Mouse (Mus musculus) C2C12 (cell line): ENCODE results near the gene Slco2b1.

ENCODE experiments used
- CEBPB ChIP-seq: IDR thresholded peaks from one replicate; pipeline ENCODE4 v1.6.1; 2011; ENCODE audit warnings: low read depth, mild to moderate bottlenecking, control low read depth, moderate library complexity
- CTCF ChIP-seq: IDR thresholded peaks from one replicate; pipeline ENCODE4 v1.5.1; 2011; ENCODE audit not compliant: control insufficient read depth, insufficient read depth, insufficient read length
- FOSL1 ChIP-seq: IDR thresholded peaks from one replicate; pipeline ENCODE4 v1.8.0; 2011; ENCODE audit warnings: mild to moderate bottlenecking, low read length; ENCODE audit not compliant: poor library complexity, insufficient read depth, severe bottlenecking
- MAX ChIP-seq: IDR thresholded peaks from one replicate; pipeline ENCODE4 v1.6.1; 2011; ENCODE audit warnings: mild to moderate bottlenecking, control low read depth
- MYOG ChIP-seq: IDR thresholded peaks from one replicate; pipeline ENCODE4 v1.6.1; 2011; ENCODE audit not compliant: control insufficient read depth, insufficient read length; ENCODE audit errors: extremely low read depth

- no peak for TF ChIP-seq CTCF
- no peak for TF ChIP-seq CEBPB
- TF ChIP-seq MAX: no peak
- no peak for TF ChIP-seq FOSL1
- TF ChIP-seq MYOG: no peak
These were observed 8.9 kb downstream of the Slco2b1 start for GRCm38 (mm10) chr7:99702201-99702600.
